Mouse (Mus musculus) 3134 (cell line): ENCODE data around the gene Ints3.

Experiments used
- DNase-seq: peaks from one replicate; pipeline ENCODE4 v3.0.0-alpha.2; 2011; ENCODE audit warnings: low spot score; ENCODE audit not compliant: insufficient read length; ENCODE audit errors: extremely low read depth

The Ints3 gene

GRCm38 (mm10) chr3:90395629-90396028 is 37.8 kb downstream of the Ints3 start:
- DNase-seq: no peak

- no peak for DNase-seq
Observed at GRCm38 (mm10) chr3:90392661-90393060, 40.8 kb downstream of the Ints3 start.

- no peak for DNase-seq
Observed at GRCm38 (mm10) chr3:90391941-90392340, 41.5 kb downstream of the Ints3 start.

GRCm38 (mm10) chr3:90391004-90391403 is 42.4 kb downstream of the Ints3 start:
- no peak for DNase-seq

- DNase-seq: no peak
Observed at GRCm38 (mm10) chr3:90389511-90390490, 43.6 kb downstream of the Ints3 start, which contains the start of gene Slc27a3. Gene Slc27a3, minus strand, starts transcription at chr3:90389938.

- no peak for DNase-seq
Observed at GRCm38 (mm10) chr3:90388726-90389510, 44.5 kb downstream of the Ints3 start.

- DNase-seq: no peak
Observed at GRCm38 (mm10) chr3:90388192-90388591, 45.2 kb downstream of the Ints3 start.

GRCm38 (mm10) chr3:90387483-90387882 is 45.9 kb downstream of the Ints3 start:
- DNase-seq: no peak

- DNase-seq: no peak
Observed at GRCm38 (mm10) chr3:90386817-90387216, 46.6 kb downstream of the Ints3 start.

- no peak for DNase-seq
Observed at GRCm38 (mm10) chr3:90384851-90385375, 48.5 kb downstream of the Ints3 start.

GRCm38 (mm10) chr3:90383690-90384089 is 49.7 kb downstream of the Ints3 start:
- DNase-seq: no peak

GRCm38 (mm10) chr3:90381727-90382126 is 51.7 kb downstream of the Ints3 start:
- no peak for DNase-seq

- DNase-seq: no peak
Observed at GRCm38 (mm10) chr3:90378496-90378895, 54.9 kb downstream of the Ints3 start.

GRCm38 (mm10) chr3:90376247-90376585 is 57.2 kb downstream of the Ints3 start:
- DNase-seq: no peak

GRCm38 (mm10) chr3:90375562-90376246 is 57.7 kb downstream of the Ints3 start:
- DNase-seq: no peak

- no peak for DNase-seq
Observed at GRCm38 (mm10) chr3:90374368-90374767, 59.1 kb downstream of the Ints3 start.

- DNase-seq: no peak
Observed at GRCm38 (mm10) chr3:90373432-90374028, 59.9 kb downstream of the Ints3 start.

GRCm38 (mm10) chr3:90372817-90373216 is 60.6 kb downstream of the Ints3 start:
- DNase-seq: no peak

GRCm38 (mm10) chr3:90371857-90372256 is 61.6 kb downstream of the Ints3 start:
- no peak for DNase-seq

- no peak for DNase-seq
Observed at GRCm38 (mm10) chr3:90369041-90369440, 64.4 kb downstream of the Ints3 start.
